In the genomic region with DNA sequence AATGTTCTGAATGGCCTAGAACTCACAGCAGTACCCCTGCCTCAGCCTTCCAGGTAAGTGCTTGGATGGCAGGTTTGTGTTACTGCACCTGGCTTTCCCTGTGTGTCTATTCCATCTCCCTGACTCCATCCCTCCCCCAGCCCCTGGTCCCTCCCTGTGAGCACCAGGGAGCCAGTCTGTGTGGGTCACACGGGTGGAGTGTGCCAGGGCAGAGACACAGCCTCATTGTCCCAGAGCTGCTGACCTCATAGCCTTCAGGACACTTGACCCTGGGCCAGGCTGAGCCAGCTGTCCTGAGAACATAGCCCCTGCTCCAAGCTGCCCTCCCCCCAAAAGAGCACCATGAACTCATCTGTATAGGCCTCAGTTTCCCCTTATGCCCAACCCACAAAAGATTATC, we compare ENCODE assay signal across 22 mouse cellular contexts. TPM values are rescaled to one million over a fixed set of nuclear protein-coding genes. Genes with fewer than 3 reads are reported as not detected.
DNase-seq lines count a peak whose midpoint lies in the region; ATAC-seq and TF ChIP-seq lines count a peak whose summit lies in the region.
"Had no signal": no experiment of that assay in that cellular context is flagged by ENCODE, and none has a peak within 500 bp of the region (broad histone marks: within the 10 kb centered on the region; RNA-seq: fewer than 3 reads in every experiment).

No protein-coding gene starts in this region.

- peak overlapping the region; percentile 25; the same call in 1 of the 2 replicates for H3K27ac ChIP-seq in gastrocnemius, adult 2 months
- peak overlapping the region; percentile 60 for H3K27ac ChIP-seq in liver, embryonic 16.5 days (ENCODE audit: low read length)
- H3K27ac ChIP-seq in kidney, embryonic 16.5 days (ENCODE audit: low read length), result no peak overlapping the region
- H3K27ac ChIP-seq in kidney, embryonic 15.5 days, result no peak overlapping the region
- H3K27ac ChIP-seq: embryonic facial prominence, embryonic 10.5 days; limb, embryonic 13.5 days; lung, embryonic 15.5 days; neural tube, embryonic 13.5 days had no signal

- H3K9me3 ChIP-seq in liver, embryonic 16.5 days (replicated peaks; ENCODE audit: control insufficient read depth, low read length), result no peaks in the 10 kb centered on the region
- no peaks in the 10 kb centered on the region for H3K9me3 ChIP-seq in kidney, embryonic 16.5 days (ENCODE audit: low read length)
- no peaks in the 10 kb centered on the region for H3K9me3 ChIP-seq in kidney, embryonic 15.5 days (replicated peaks)
- H3K9me3 ChIP-seq: embryonic facial prominence, embryonic 10.5 days; limb, embryonic 13.5 days; lung, embryonic 15.5 days; neural tube, embryonic 13.5 days had no signal

- H3K4me2 ChIP-seq in liver, embryonic 16.5 days (ENCODE audit: low read depth, low read length), result no peak overlapping the region
- H3K4me2 ChIP-seq in kidney, embryonic 16.5 days (replicated peaks; ENCODE audit: low read depth, low read length), result no peak overlapping the region
- no peak overlapping the region for H3K4me2 ChIP-seq in kidney, embryonic 15.5 days
- H3K4me2 ChIP-seq: limb, embryonic 13.5 days; lung, embryonic 15.5 days; neural tube, embryonic 13.5 days had no signal

- no peak for TF ChIP-seq CTCF in gastrocnemius, adult 2 months (IDR thresholded peaks at IDR 0.05)

- H3K27me3 ChIP-seq in liver, embryonic 16.5 days (ENCODE audit: control insufficient read depth, insufficient read depth, low read depth, low read length), result peaks cover 9% of the 10 kb centered on the region; the same call in 1 of the 2 replicates
- peaks cover 22% of the 10 kb centered on the region for H3K27me3 ChIP-seq in kidney, embryonic 16.5 days (ENCODE audit: insufficient read depth, low read length)
- H3K27me3 ChIP-seq in kidney, embryonic 15.5 days, result peaks cover 36% of the 10 kb centered on the region

- H3K9ac ChIP-seq in liver, embryonic 16.5 days (ENCODE audit: low read depth, low read length), result no peak overlapping the region
- H3K9ac ChIP-seq in kidney, embryonic 16.5 days (replicated peaks; ENCODE audit: low read length), result no peak overlapping the region
- H3K9ac ChIP-seq in kidney, embryonic 15.5 days, result no peak overlapping the region
- H3K9ac ChIP-seq: limb, embryonic 13.5 days; lung, embryonic 15.5 days; neural tube, embryonic 13.5 days had no signal

- no peak overlapping the region for H3K4me3 ChIP-seq in gastrocnemius, adult 2 months
- no peak overlapping the region for H3K4me3 ChIP-seq in liver, embryonic 16.5 days (ENCODE audit: low read depth, low read length)
- no peak overlapping the region for H3K4me3 ChIP-seq in kidney, embryonic 16.5 days (ENCODE audit: low read length)
- no peak overlapping the region for H3K4me3 ChIP-seq in kidney, embryonic 15.5 days (replicated peaks)
- H3K4me3 ChIP-seq: embryonic facial prominence, embryonic 10.5 days; limb, embryonic 13.5 days; lung, embryonic 15.5 days; neural tube, embryonic 13.5 days had no signal

- H3K4me1 ChIP-seq in liver, embryonic 16.5 days (ENCODE audit: control insufficient read depth, low read depth, low read length), result peaks cover 47% of the 10 kb centered on the region
- peaks cover 18% of the 10 kb centered on the region for H3K4me1 ChIP-seq in kidney, embryonic 16.5 days (ENCODE audit: insufficient read depth, low read length)
- H3K4me1 ChIP-seq in kidney, embryonic 15.5 days, result peaks cover 31% of the 10 kb centered on the region

- 62% methylated on average over 1 of the region's 1 CpGs for WGBS in liver, embryonic 16.5 days (ENCODE audit: insufficient replicate concordance)
- 25% methylated on average over 1 of the region's 1 CpGs for WGBS in kidney, embryonic 16.5 days
- WGBS in kidney, embryonic 15.5 days, result 41% methylated on average over 1 of the region's 1 CpGs

- intact Hi-C loops in gastrocnemius, adult 2 months (cut with DNase I), result loop anchor here (10.0 kb wide), 1 partner anchor 47 kb away; no protein-coding TSS in a partner anchor

- H3K36me3 ChIP-seq in liver, embryonic 16.5 days (ENCODE audit: control insufficient read depth, insufficient read depth), result no peaks in the 10 kb centered on the region
- no peaks in the 10 kb centered on the region for H3K36me3 ChIP-seq in kidney, embryonic 16.5 days (ENCODE audit: insufficient read depth, low read length)
- H3K36me3 ChIP-seq in kidney, embryonic 15.5 days, result no peaks in the 10 kb centered on the region
- H3K36me3 ChIP-seq: embryonic facial prominence, embryonic 10.5 days; limb, embryonic 13.5 days; lung, embryonic 15.5 days; neural tube, embryonic 13.5 days had no signal

- no peak for DNase-seq in gastrocnemius, adult 2 months
- DNase-seq in gastrocnemius, adult 18-20 months (ENCODE audit: low spot score), result no peak
- peak; percentile 65 for DNase-seq in right cerebral cortex, adult 18-20 months
- no peak for DNase-seq in right cerebral cortex, postnatal 36 days (ENCODE audit: low spot score in 2 of 2)
- peak; percentile 91 for DNase-seq in brain, adult 2 months (ENCODE audit: low read depth, low spot score)
- DNase-seq: adrenal gland, postnatal 36 days; gastrocnemius, postnatal 14 days; heart, postnatal 4 days; kidney, postnatal 10 days; midbrain, embryonic 14.5 days had no signal

- ATAC-seq in liver, embryonic 16.5 days (ENCODE audit: low read depth), result no peak
- no peak for ATAC-seq in kidney, embryonic 16.5 days (ENCODE audit: low FRiP score, low TSS enrichment)
- no peak for ATAC-seq in kidney, embryonic 15.5 days (replicated peaks; ENCODE audit: low FRiP score)
- ATAC-seq: hindbrain, embryonic 16.5 days; intestine, postnatal 0 days had no signal

RNA-seq across cellular contexts. Expression of gene Il12rb1, which starts 0.9 kb away (rescaled TPM):
- not detected for total RNA-seq in gastrocnemius, adult 2 months (2021)
- total RNA-seq in gastrocnemius, adult 18-20 months (2021), result under 1 TPM in 1 of 2 experiments, not detected in 1; 0.07 TPM
- polyA plus RNA-seq in liver, embryonic 16.5 days (2015; fragmentation: Nextera tagmentation; extraction: Ambion mirVana), result 0.06 and 0.35 TPM in 2 replicates
- polyA plus RNA-seq in kidney, embryonic 16.5 days (2015; fragmentation: Nextera tagmentation; extraction: Ambion mirVana), result 0.05 and 0.12 TPM in 2 replicates
- polyA plus RNA-seq in kidney, embryonic 15.5 days (2015; fragmentation: Nextera tagmentation; extraction: Ambion mirVana), result 0.09 and 0.12 TPM in 2 replicates
- total RNA-seq: adrenal gland, postnatal 36 days had no signal
- polyA plus RNA-seq: embryonic facial prominence, embryonic 10.5 days; forebrain, embryonic 11.5 days; heart, embryonic 14.5 days; neural tube, embryonic 13.5 days; stomach, embryonic 14.5 days had no signal

RNA-seq across cellular contexts. Expression of gene Mast3, which starts 2.5 kb away (rescaled TPM):
- 1 to 10 TPM; 2.7 to 3.6 TPM for total RNA-seq in gastrocnemius, adult 2 months (2021)
- total RNA-seq in gastrocnemius, adult 18-20 months (2021), result 1 to 10 TPM; 2.7 TPM
- 7.5 and 9.0 TPM in 2 replicates for polyA plus RNA-seq in liver, embryonic 16.5 days (2015; fragmentation: Nextera tagmentation; extraction: Ambion mirVana)
- polyA plus RNA-seq in kidney, embryonic 16.5 days (2015; fragmentation: Nextera tagmentation; extraction: Ambion mirVana), result 16.2 and 16.3 TPM in 2 replicates
- polyA plus RNA-seq in kidney, embryonic 15.5 days (2015; fragmentation: Nextera tagmentation; extraction: Ambion mirVana), result 12.9 and 18.1 TPM in 2 replicates

RNA-seq across cellular contexts. Expression of gene Pik3r2, which starts 30.8 kb away (rescaled TPM):
- 10 to 100 TPM; 13.9 to 16.2 TPM for total RNA-seq in gastrocnemius, adult 2 months (2021)
- total RNA-seq in gastrocnemius, adult 18-20 months (2021), result 10 to 100 TPM; 13.3 to 15.1 TPM
- polyA plus RNA-seq in liver, embryonic 16.5 days (2015; fragmentation: Nextera tagmentation; extraction: Ambion mirVana), result 12.2 and 13.9 TPM in 2 replicates
- 72.8 and 77.3 TPM in 2 replicates for polyA plus RNA-seq in kidney, embryonic 16.5 days (2015; fragmentation: Nextera tagmentation; extraction: Ambion mirVana)
- 58.0 and 66.9 TPM in 2 replicates for polyA plus RNA-seq in kidney, embryonic 15.5 days (2015; fragmentation: Nextera tagmentation; extraction: Ambion mirVana)

RNA-seq across cellular contexts. Expression of gene Arrdc2, which starts 32.2 kb away (rescaled TPM):
- 100 to 1,000 TPM in 1 of 2 experiments, 10 to 100 TPM in 1; 66.5 to 182 TPM for total RNA-seq in gastrocnemius, adult 2 months (2021)
- total RNA-seq in gastrocnemius, adult 18-20 months (2021), result 100 to 1,000 TPM in 1 of 2 experiments, 10 to 100 TPM in 1; 58.3 to 202 TPM
- polyA plus RNA-seq in liver, embryonic 16.5 days (2015; fragmentation: Nextera tagmentation; extraction: Ambion mirVana), result 11.6 and 13.5 TPM in 2 replicates
- polyA plus RNA-seq in kidney, embryonic 16.5 days (2015; fragmentation: Nextera tagmentation; extraction: Ambion mirVana), result 6.7 and 7.0 TPM in 2 replicates
- 5.0 and 6.5 TPM in 2 replicates for polyA plus RNA-seq in kidney, embryonic 15.5 days (2015; fragmentation: Nextera tagmentation; extraction: Ambion mirVana)

RNA-seq across cellular contexts. Expression of gene Mpv17l2, which starts 46.6 kb away (rescaled TPM):
- 10 to 100 TPM; 21.0 to 22.8 TPM for total RNA-seq in gastrocnemius, adult 2 months (2021)
- total RNA-seq in gastrocnemius, adult 18-20 months (2021), result 10 to 100 TPM; 19.9 to 20.9 TPM
- polyA plus RNA-seq in liver, embryonic 16.5 days (2015; fragmentation: Nextera tagmentation; extraction: Ambion mirVana), result 31.4 and 32.1 TPM in 2 replicates
- polyA plus RNA-seq in kidney, embryonic 16.5 days (2015; fragmentation: Nextera tagmentation; extraction: Ambion mirVana), result 57.0 and 60.4 TPM in 2 replicates
- polyA plus RNA-seq in kidney, embryonic 15.5 days (2015; fragmentation: Nextera tagmentation; extraction: Ambion mirVana), result 46.1 and 48.1 TPM in 2 replicates

Comparison
In these comparisons a context has a peak if more than half of its experiments do, and no peak if none do; other contexts are left out.
1. DNase-seq: peak in right cerebral cortex, adult 18-20 months (single experiment) and brain, adult 2 months (single experiment); none in gastrocnemius, adult 2 months (single experiment), gastrocnemius, adult 18-20 months (single experiment) and right cerebral cortex, postnatal 36 days (0 of 2).
2. H3K27ac ChIP-seq: peak in gastrocnemius, adult 2 months (single experiment) and liver, embryonic 16.5 days (single experiment); none in kidney, embryonic 16.5 days (single experiment) and kidney, embryonic 15.5 days (single experiment).